Mouse (Mus musculus) embryonic fibroblast, embryonic 13.5 days (primary cell): ENCODE results near the gene Dennd1a. TPM values are rescaled to one million over a fixed set of nuclear protein-coding genes. Genes with fewer than 3 reads are reported as not detected.
A peak's percentile ranks its signal among the peaks of the same experiment; 100 is the strongest.

ENCODE experiments used
- H3K27ac ChIP-seq: 2 replicates; pipeline ENCODE4 v1.5.1; 2012; ENCODE audit warnings: low read length, control low read depth, inconsistent platforms; ENCODE audit not compliant: insufficient read depth
- H3K4me1 ChIP-seq: 2 replicates; pipeline ENCODE4 v1.6.1; 2011; ENCODE audit warnings: low read length; ENCODE audit not compliant: control insufficient read depth, insufficient read depth
- H3K4me3 ChIP-seq: 2 replicates; pipeline ENCODE4 v1.5.1; 2011; ENCODE audit warnings: mild to moderate bottlenecking, control low read depth, low read length; ENCODE audit not compliant: insufficient read depth
- CTCF ChIP-seq: IDR thresholded peaks from 2 replicates; pipeline ENCODE4 v1.5.1; 2011; ENCODE audit warnings: mild to moderate bottlenecking, control low read depth, low read length, moderate library complexity, borderline replicate concordance; ENCODE audit not compliant: insufficient read depth
- POLR2A ChIP-seq: IDR thresholded peaks from 2 replicates; pipeline ENCODE4 v1.6.1; 2011; ENCODE audit warnings: low read depth, mild to moderate bottlenecking, control low read depth, low read length, moderate library complexity
- polyA plus RNA-seq: library from polyadenylated mRNA; stranded (reverse); fragments of >200 nt; gene quantifications from 2 replicates; pipeline ENCODE4 v1.2.4, GENCODE M21; 2011; ENCODE audit warnings: low read depth; ENCODE audit not compliant: missing spikeins, insufficient read length

Dennd1a gene
- polyA plus RNA-seq, 1 experiment, result 25.7 TPM

DNA sequence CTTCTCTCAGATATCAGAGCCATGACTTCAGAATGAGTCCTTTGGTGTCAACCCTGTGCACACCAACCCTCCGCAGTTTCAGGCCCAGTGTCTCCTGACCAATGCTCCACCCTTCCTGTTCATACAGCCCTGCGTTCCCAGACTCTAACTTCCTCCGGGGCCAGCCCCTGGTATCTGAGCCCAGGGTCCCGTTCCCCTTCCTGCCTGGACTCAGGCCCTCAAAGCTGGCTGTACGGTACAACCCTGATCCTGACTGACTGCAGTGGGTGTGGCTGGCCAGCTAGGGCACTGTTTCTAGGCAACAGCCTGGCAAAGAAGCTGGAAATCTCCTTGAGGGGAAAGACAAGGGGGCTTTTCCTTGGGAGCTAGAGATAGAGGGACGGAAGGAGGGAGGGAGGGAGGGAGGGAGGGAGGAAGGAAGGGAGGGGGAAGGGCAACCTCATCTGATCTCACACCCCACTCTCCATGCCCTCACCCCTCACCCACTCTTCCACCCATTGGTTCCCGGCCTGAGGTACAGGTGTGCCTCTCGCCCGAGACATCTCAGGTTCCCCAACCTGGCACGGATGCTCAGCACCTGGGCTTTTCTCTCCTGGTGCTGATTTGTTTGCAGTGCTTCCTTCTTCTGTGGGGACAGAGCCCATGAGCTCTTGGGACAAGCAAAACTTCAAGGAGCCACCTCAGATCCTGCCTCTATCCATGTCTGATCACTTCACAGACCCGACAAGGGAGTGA, 521.0 kb downstream of the Dennd1a start:
- Histone ChIP-seq H3K27ac (no peak overlapping the region), H3K4me1 (peaks cover 9% of the 10 kb centered on the region)

DNA sequence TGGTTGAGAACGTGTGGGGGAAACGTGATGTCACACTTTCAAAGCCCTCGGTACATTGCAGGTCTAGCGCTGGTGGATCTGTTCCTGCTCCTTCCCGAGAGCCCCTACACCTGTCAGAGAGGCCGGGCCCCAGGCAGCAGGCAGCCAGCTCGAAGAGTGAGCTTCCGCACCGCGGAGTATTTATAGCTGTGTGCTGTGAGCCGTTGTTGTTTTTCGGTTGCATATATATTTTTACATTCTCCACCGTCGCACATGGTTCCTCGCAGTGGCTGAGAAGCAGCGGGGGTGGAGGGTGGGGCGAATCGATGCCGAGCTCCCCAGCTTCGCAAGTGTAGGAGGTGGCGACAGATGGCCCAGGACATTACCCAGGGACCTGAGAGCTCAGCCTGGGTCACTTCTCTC, 522.1 kb downstream of the Dennd1a start:
- H3K4me1 ChIP-seq, result peaks cover 9% of the 10 kb centered on the region

More for the DNA sequence above, 521.0 kb downstream of the Dennd1a start:
- TF ChIP-seq CTCF (no peak), POLR2A (no peak)
- H3K4me3 ChIP-seq, result no peak overlapping the region

GRCm38 (mm10) chr2:37764514-37764913, 522.7 kb downstream of the Dennd1a start:
- TF ChIP-seq CTCF, result no peak
- TF ChIP-seq POLR2A, result no peak
- H3K4me1 ChIP-seq, result peaks cover 9% of the 10 kb centered on the region
- H3K4me3 ChIP-seq, result no peak overlapping the region
- H3K27ac ChIP-seq, result no peak overlapping the region

More for the DNA sequence above, 522.1 kb downstream of the Dennd1a start:
- no peak for TF ChIP-seq POLR2A
- no peak for TF ChIP-seq CTCF
- Histone ChIP-seq H3K27ac (no peak overlapping the region), H3K4me3 (no peak overlapping the region)

DNA sequence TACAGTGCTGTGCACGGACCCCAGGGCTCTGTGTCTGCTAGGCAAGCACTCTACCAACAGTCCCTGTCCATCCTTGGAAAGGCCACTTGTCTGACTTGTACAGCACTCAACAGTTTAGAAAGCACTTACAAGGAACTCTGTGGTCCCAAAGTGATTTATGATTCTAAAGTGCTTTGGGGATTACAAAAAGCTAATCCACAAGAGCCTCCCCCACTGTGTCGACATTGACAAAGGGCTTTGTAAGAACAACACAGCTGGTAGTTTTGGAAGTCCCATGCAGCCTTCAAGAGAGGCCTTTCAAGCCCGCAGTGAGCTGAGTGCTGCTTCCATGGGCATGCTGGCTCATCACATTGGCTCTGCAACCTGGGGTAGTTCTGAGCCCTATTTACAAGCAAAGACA, 523.6 kb downstream of the Dennd1a start:
- no peak overlapping the region for H3K4me3 ChIP-seq
- H3K27ac ChIP-seq, result no peak overlapping the region
- TF ChIP-seq POLR2A (no peak), CTCF (no peak)
- H3K4me1 ChIP-seq, result peaks cover 10% of the 10 kb centered on the region

DNA sequence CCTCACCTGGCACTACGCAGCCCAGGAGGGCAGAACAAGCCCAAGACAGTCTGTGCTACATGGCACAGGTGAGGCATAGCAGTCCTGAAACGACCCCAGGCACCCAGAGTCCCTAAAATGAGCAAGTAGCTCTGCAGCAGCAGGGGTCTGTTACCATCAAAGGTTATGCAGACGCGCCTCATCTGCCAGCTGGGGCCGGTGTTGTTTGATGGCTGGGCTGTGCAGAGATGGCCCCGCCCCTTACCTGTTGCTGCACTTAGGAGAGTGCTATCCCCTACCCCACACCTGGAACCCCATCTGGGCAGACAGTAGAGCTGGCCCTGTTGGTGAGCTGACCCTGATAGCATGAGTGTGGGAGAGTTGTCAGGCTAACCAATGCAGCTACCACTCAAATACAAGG, 526.6 kb downstream of the Dennd1a start:
- TF ChIP-seq POLR2A, result no peak
- TF ChIP-seq CTCF, result no peak
- H3K4me1 ChIP-seq, result peaks cover 7% of the 10 kb centered on the region; the same call in 1 of the 2 replicates
- H3K27ac ChIP-seq, result no peak overlapping the region
- H3K4me3 ChIP-seq, result no peak overlapping the region

DNA sequence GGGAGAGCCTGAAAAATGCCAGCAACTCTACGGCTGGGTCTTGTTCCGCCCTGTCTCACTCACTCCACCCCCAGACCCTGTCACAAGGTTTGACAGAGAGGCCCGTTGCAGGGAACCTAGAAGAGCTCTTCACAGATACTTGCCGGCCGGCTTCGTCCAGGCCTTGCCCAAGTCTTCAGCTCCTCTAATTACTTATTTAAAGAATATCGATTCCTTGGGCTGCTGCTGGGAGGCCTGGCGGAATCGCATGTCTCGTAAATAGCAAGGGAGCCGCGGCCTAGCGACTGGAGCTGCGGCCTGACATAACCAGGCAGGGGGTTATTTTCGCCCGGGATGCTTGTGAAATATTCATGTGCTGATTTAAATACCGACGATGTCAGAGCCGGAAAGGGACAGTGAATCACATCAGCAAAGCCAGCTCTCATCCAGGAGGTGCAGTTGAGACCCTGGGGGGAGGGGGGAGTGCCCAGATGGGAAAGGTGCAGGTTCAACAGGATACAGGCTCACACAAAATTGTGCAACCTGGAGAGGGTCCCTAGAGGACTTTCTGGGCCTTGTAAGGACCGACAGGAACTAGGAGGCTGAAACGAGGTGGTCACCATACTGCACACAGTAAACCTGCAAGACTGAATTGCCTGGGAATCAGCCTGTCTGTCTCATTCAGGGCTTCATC, 528.7 kb downstream of the Dennd1a start:
- TF ChIP-seq CTCF (no peak), POLR2A (0 out of 2 replicates have a peak, but pooled peaks have one; percentile 20)
- Histone ChIP-seq H3K4me3 (no peak overlapping the region), H3K27ac (peak overlapping the region; percentile 6; the same call in 1 of the 2 replicates), H3K4me1 (peaks cover 7% of the 10 kb centered on the region; the same call in 1 of the 2 replicates)

- TF ChIP-seq CTCF, result no peak
- no peak for TF ChIP-seq POLR2A
- no peak overlapping the region for H3K27ac ChIP-seq
- no peak overlapping the region for H3K4me3 ChIP-seq
Observed at GRCm38 (mm10) chr2:37757784-37758183, 529.4 kb downstream of the Dennd1a start.

DNA sequence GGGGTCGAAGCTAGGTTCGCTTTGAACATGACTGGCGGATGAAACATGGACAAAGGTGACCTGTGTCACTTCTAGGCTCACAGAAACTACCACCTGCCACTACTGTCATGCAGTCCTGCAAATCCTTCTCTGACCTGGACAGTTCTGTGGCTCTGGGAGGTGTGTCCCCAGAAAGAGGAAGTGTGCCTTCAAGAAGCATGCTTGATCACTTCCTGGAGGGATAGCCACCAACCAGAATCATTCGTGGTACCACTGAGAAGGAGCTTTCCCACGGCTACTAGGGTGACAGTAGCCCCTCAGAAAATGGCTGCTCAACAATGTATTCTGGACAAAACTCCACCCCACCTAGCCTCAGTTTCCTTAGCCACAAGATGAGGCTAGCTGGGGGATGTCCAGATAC, 530.2 kb downstream of the Dennd1a start:
- peaks cover 7% of the 10 kb centered on the region; the same call in 1 of the 2 replicates for H3K4me1 ChIP-seq
- H3K27ac ChIP-seq, result no peak overlapping the region
- TF ChIP-seq POLR2A (no peak), CTCF (no peak)
- no peak overlapping the region for H3K4me3 ChIP-seq

More at GRCm38 (mm10) chr2:37757784-37758183, 529.4 kb downstream of the Dennd1a start:
- H3K4me1 ChIP-seq, result peaks cover 7% of the 10 kb centered on the region; the same call in 1 of the 2 replicates

GRCm38 (mm10) chr2:37756220-37756930, 530.8 kb downstream of the Dennd1a start:
- TF ChIP-seq CTCF (no peak), POLR2A (no peak)
- H3K27ac ChIP-seq, result no peak overlapping the region
- peaks cover 7% of the 10 kb centered on the region; the same call in 1 of the 2 replicates for H3K4me1 ChIP-seq
- H3K4me3 ChIP-seq, result no peak overlapping the region
